Mouse (Mus musculus) brown adipose tissue, adult 24 weeks (tissue): ENCODE measurements around the gene Ssmem1. TPM values are rescaled to one million over a fixed set of nuclear protein-coding genes. Genes with fewer than 3 reads are reported as not detected.

ENCODE experiments used
- H3K27ac ChIP-seq: fragments of 200-500 bp; replicated peaks from 2 replicates; pipeline ENCODE4 v1.5.1; 2012; ENCODE audit warnings: low read depth, mild to moderate bottlenecking, low read length
- H3K4me1 ChIP-seq: fragments of 200-500 bp; 2 replicates; pipeline ENCODE4 v1.6.1; 2012; ENCODE audit warnings: low read length, mixed read lengths; ENCODE audit not compliant: control insufficient read depth, insufficient read depth, insufficient read length
- H3K4me3 ChIP-seq: fragments of 200-500 bp; 2 replicates; pipeline ENCODE4 v1.5.1; 2012; ENCODE audit warnings: low read depth, mild to moderate bottlenecking, low read length, moderate library complexity; ENCODE audit not compliant: insufficient read depth
- polyA plus RNA-seq: library from polyadenylated mRNA; stranded (reverse); fragments of >200 nt; gene quantifications from 2 replicates; pipeline ENCODE4 v1.2.4, GENCODE M21; 2012; ENCODE audit not compliant: missing spikeins, insufficient read depth, insufficient read length

The Ssmem1 gene
- not detected in 2 replicates for polyA plus RNA-seq

- H3K27ac ChIP-seq = peak within 1 kb of the TSS; percentile 92
- peaks cover 4% of the 10 kb centered on the region; the same call in 1 of the 2 replicates for H3K4me1 ChIP-seq
- peak within 1 kb of the TSS; percentile 85 for H3K4me3 ChIP-seq
Measured at GRCm38 (mm10) chr6:30509265-30510239, at the start of gene Ssmem1, which contains the start of gene Tmem209. Gene Ssmem1, plus strand, starts transcription at chr6:30509849. Gene Tmem209, minus strand, starts transcription at chr6:30509783.

GRCm38 (mm10) chr6:30460750-30461446, 48.8 kb upstream of the Ssmem1 start:
- 0 out of 2 replicates have a peak, but pooled peaks cover 3% of the 10 kb centered on the region for H3K4me1 ChIP-seq
- no peak overlapping the region for H3K4me3 ChIP-seq
- no peak overlapping the region for H3K27ac ChIP-seq

- Histone ChIP-seq H3K27ac (no peak overlapping the region), H3K4me3 (no peak overlapping the region), H3K4me1 (0 out of 2 replicates have a peak, but pooled peaks cover 3% of the 10 kb centered on the region)
Measured at GRCm38 (mm10) chr6:30461755-30462344, 47.8 kb upstream of the Ssmem1 start.

- H3K4me3 ChIP-seq = no peak overlapping the region
- 0 out of 2 replicates have a peak, but pooled peaks cover 3% of the 10 kb centered on the region for H3K4me1 ChIP-seq
- H3K27ac ChIP-seq = no peak overlapping the region
Measured at GRCm38 (mm10) chr6:30462822-30463221, 46.8 kb upstream of the Ssmem1 start.

GRCm38 (mm10) chr6:30465586-30465985, 44.1 kb upstream of the Ssmem1 start:
- no peak overlapping the region for H3K27ac ChIP-seq
- H3K4me1 ChIP-seq = no peaks in the 10 kb centered on the region
- no peak overlapping the region for H3K4me3 ChIP-seq

- Histone ChIP-seq H3K4me3 (no peak overlapping the region), H3K27ac (no peak overlapping the region)
Measured at GRCm38 (mm10) chr6:30468058-30468457, 41.6 kb upstream of the Ssmem1 start.

GRCm38 (mm10) chr6:30468684-30469083, 41.0 kb upstream of the Ssmem1 start:
- Histone ChIP-seq H3K4me1 (no peaks in the 10 kb centered on the region), H3K27ac (no peak overlapping the region), H3K4me3 (no peak overlapping the region)

More at GRCm38 (mm10) chr6:30468058-30468457, 41.6 kb upstream of the Ssmem1 start:
- H3K4me1 ChIP-seq = no peaks in the 10 kb centered on the region

DNA sequence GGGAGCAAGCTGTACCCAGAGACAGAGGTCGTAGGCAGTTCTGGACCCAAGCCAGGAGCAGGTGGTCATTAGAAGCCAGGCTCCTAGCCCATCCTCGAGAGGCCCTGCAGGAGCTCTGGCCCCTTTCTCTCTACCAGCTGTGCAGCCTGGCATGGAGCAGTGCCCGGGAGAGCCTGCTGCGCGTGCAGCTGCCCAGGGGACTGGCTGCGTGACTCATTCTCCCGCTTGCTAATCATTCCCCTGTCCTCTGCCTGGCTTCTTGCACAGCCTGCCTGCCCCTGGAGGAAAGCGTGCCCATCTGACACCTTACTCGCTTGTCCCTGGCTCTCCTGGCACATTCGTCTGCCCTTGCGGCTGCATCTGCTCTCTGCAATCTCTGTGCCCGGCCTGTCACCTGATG, 40.3 kb upstream of the Ssmem1 start:
- H3K27ac ChIP-seq = no peak overlapping the region
- H3K4me1 ChIP-seq = no peaks in the 10 kb centered on the region
- H3K4me3 ChIP-seq = no peak overlapping the region

GRCm38 (mm10) chr6:30471706-30472105, 37.9 kb upstream of the Ssmem1 start:
- H3K4me1 ChIP-seq = no peaks in the 10 kb centered on the region
- no peak overlapping the region for H3K27ac ChIP-seq
- H3K4me3 ChIP-seq = no peak overlapping the region

GRCm38 (mm10) chr6:30476025-30476765, 33.5 kb upstream of the Ssmem1 start:
- Histone ChIP-seq H3K4me1 (no peaks in the 10 kb centered on the region), H3K27ac (no peak overlapping the region), H3K4me3 (no peak overlapping the region)

- H3K27ac ChIP-seq = no peak overlapping the region
- H3K4me3 ChIP-seq = no peak overlapping the region
- no peaks in the 10 kb centered on the region for H3K4me1 ChIP-seq
Measured at GRCm38 (mm10) chr6:30477210-30477714, 32.4 kb upstream of the Ssmem1 start.

DNA sequence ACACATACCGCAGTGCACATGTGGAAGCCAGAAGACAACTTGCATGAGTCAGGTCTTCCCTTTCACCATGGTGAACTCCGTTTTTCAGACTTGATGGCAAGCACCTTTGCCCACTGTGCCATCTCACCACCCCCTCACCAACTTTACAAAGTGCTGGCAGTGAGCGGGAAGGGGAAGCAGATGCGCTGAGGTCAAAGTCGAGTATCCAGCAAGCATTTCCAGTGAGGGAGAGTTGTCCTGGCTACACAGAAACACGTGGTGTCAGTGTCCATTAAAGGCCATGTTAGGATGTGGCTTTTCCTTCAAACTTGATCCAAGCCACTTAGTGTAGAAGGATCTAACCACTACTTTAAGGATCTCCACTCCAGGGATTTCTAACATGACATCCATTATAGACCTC, 31.9 kb upstream of the Ssmem1 start:
- no peaks in the 10 kb centered on the region for H3K4me1 ChIP-seq
- H3K27ac ChIP-seq = no peak overlapping the region
- H3K4me3 ChIP-seq = no peak overlapping the region

DNA sequence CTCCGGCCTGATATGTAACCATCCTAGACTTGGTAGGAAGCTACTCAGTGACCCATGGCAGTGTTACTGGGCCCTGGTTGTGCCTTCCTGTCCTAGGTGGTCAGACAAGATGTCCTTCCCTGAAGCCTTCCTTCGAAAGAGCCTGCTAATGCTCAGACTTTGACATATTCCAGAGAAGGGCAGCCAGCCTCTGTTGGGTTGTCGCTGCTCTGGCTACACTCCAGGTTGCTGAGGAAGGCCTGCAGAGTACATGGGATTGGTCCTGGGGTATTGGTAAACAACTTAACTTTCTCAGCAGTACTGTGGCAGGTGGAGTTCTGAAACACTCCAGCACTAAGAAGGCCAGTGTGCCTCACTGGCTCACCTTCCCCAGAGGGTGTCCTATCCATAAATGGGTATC, 30.2 kb upstream of the Ssmem1 start:
- no peak overlapping the region for H3K4me3 ChIP-seq
- H3K4me1 ChIP-seq = no peaks in the 10 kb centered on the region
- H3K27ac ChIP-seq = no peak overlapping the region

DNA sequence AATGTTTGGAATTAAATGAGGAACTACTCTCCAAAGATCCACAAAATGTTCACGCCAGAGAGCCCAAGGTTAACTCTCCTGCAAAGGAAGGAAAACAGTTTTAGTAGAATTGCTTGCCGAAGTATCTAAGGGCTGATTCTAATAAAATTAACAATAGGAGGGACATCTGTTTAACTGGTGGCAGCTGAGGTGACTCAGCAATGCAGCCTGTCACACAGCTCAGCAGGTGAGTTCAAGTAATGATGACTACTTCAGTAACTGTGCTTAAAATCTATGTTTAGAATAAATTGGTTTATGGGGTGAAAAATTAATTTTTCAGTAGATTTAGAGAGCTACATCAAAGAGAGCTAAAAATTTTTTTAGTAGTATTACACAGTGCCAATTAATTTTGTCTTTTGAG, 26.7 kb upstream of the Ssmem1 start:
- Histone ChIP-seq H3K27ac (no peak overlapping the region), H3K4me1 (no peaks in the 10 kb centered on the region), H3K4me3 (no peak overlapping the region)
